Mouse (Mus musculus) liver, embryonic 16.5 days (tissue): ENCODE results near the gene Tmem116. TPM values are rescaled to one million over a fixed set of nuclear protein-coding genes. Genes with fewer than 3 reads are reported as not detected.
"Not testable (repeated sequence)": the region's sequence is repeated elsewhere in the genome, so short reads cannot be mapped to it uniquely, and the experiment has no call there.

Experiments
- ATAC-seq: fragments of 200-750 bp; cut with Nextera tagmentation; 2 replicates; pipeline ENCODE4 v1.8.0; 2017; ENCODE audit warnings: low read depth, mild to moderate bottlenecking, moderate number of reproducible peaks, moderate library complexity
- H3K27ac ChIP-seq: fragments of 300-500 bp; sonication (generic); 2 replicates; pipeline ENCODE4 v1.5.1; 2014; ENCODE audit warnings: mild to moderate bottlenecking, low read length
- H3K27me3 ChIP-seq: fragments of 300-500 bp; sonication (generic); 2 replicates; pipeline ENCODE4 v1.6.1; 2014; ENCODE audit warnings: low read depth, low read length, mixed read lengths; ENCODE audit not compliant: control insufficient read depth, insufficient read depth
- H3K36me3 ChIP-seq: fragments of 300-500 bp; sonication (generic); 2 replicates; pipeline ENCODE4 v1.6.1; 2014; ENCODE audit warnings: mild to moderate bottlenecking; ENCODE audit not compliant: control insufficient read depth, insufficient read depth
- H3K4me1 ChIP-seq: fragments of 300-500 bp; sonication (generic); 2 replicates; pipeline ENCODE4 v1.6.1; 2014; ENCODE audit warnings: low read depth, low read length, mixed read lengths; ENCODE audit not compliant: control insufficient read depth
- H3K4me2 ChIP-seq: fragments of 300-500 bp; sonication (generic); 2 replicates; pipeline ENCODE4 v1.6.1; 2014; ENCODE audit warnings: low read depth, low read length, mixed read lengths
- H3K4me3 ChIP-seq: fragments of 300-500 bp; sonication (generic); 2 replicates; pipeline ENCODE4 v1.5.1; 2014; ENCODE audit warnings: low read depth, mild to moderate bottlenecking, low read length
- H3K9ac ChIP-seq: fragments of 300-500 bp; sonication (generic); 2 replicates; pipeline ENCODE4 v1.6.1; 2014; ENCODE audit warnings: low read depth, low read length
- H3K9me3 ChIP-seq: fragments of 300-500 bp; sonication (generic); replicated peaks from 2 replicates; pipeline ENCODE4 v1.6.1; 2016; ENCODE audit warnings: low read length; ENCODE audit not compliant: control insufficient read depth
- WGBS: fragments of 180-500 bp; shearing (Covaris S2); extraction: QIAGEN DNeasy Blood & Tissue Kit; methylation state at CpG from one replicate; pipeline ENCODE4 v1.1.7; 2014; ENCODE audit not compliant: insufficient replicate concordance; 5-methylcytosine and 5-hydroxymethylcytosine counted together
- polyA plus RNA-seq: library from polyadenylated mRNA; unstranded; fragments of >200 nt; fragmentation: Nextera tagmentation; extraction: Ambion mirVana; gene quantifications from 2 replicates; pipeline ENCODE4 v1.2.1, GENCODE M21; 2015

Gene Tmem116
- polyA plus RNA-seq, 1 experiment from 2014 or later = 1.2 TPM

DNA sequence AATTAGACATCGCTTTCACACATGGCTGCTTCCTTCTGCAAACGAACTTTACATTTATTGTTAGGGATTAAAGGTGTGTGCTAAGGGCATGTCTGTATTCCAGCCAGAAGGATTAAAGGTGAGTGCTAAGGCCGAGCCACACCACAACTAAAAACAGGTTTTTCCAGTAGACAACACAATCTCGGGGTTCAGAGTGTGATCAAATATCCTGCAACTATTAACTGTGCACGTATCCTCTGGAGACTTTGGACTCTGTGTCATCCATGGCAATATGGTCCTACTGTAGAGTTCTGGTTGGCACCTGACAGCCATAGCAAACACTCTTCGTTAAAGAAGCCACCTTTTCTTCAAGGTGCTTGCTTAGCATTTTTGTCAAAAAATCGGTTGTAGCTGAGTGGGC lies 58.3 kb downstream of the Tmem116 start:
- 63% methylated on average over 7 of the region's 7 CpGs for WGBS
- H3K9ac ChIP-seq = no peak overlapping the region
- no peak overlapping the region for H3K27ac ChIP-seq
- no peak for ATAC-seq
- no peaks in the 10 kb centered on the region for H3K4me1 ChIP-seq
- no peak overlapping the region for H3K4me3 ChIP-seq
- no peaks in the 10 kb centered on the region for H3K36me3 ChIP-seq
- H3K4me2 ChIP-seq = no peak overlapping the region
- H3K27me3 ChIP-seq = no peaks in the 10 kb centered on the region
- no peaks in the 10 kb centered on the region for H3K9me3 ChIP-seq

GRCm38 (mm10) chr5:121518983-121519382 lies 67.3 kb downstream of the Tmem116 start:
- 77% methylated on average over 9 of the region's 9 CpGs for WGBS

GRCm38 (mm10) chr5:121519758-121520157 lies 68.1 kb downstream of the Tmem116 start:
- H3K36me3 ChIP-seq, H3K9ac ChIP-seq, H3K27ac ChIP-seq, H3K4me3 ChIP-seq, H3K9me3 ChIP-seq, ATAC-seq, H3K4me1 ChIP-seq, H3K4me2 ChIP-seq, H3K27me3 ChIP-seq: not testable (repeated sequence)
- WGBS = 48% methylated on average over 11 of the region's 17 CpGs

More at GRCm38 (mm10) chr5:121518983-121519382, 67.3 kb downstream of the Tmem116 start:
- Histone ChIP-seq H3K4me3 (no peak overlapping the region), H3K9ac (no peak overlapping the region), H3K9me3 (no peaks in the 10 kb centered on the region), H3K4me2 (no peak overlapping the region), H3K27me3 (no peaks in the 10 kb centered on the region), H3K27ac (no peak overlapping the region), H3K36me3 (peaks cover 3% of the 10 kb centered on the region), H3K4me1 (no peaks in the 10 kb centered on the region)
- no peak for ATAC-seq

DNA sequence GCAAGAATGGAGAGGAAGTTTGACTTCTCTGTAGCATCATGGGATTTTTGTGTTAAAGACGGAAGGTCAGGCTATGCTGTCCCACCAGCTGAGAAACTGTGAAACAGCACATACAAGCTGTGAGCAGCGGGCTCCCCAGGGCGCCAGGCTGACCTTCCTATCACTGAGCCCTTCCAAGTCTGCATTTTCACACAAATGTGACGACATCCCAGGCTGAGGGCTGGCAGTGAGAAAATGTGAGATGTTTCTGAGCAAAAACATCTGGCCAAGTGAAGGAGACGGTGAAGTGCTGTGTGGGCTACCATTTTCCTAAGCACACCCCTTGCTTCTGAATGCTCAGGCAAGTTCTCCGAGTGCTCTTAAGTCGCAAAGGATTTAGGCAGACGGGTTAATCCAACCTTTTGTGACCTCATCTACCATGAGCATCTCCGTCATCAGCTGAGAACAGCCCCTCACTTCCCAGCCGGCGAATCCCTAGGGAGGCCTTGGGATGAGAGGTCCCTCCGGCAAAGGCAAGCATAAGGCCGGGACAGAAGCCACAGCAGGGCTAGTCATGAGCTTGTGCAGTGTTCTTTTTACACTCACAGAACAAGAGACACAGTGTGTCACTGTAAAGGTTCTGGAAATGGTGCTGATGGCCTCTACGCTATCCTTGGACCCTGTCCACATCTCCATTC lies 74.2 kb downstream of the Tmem116 start:
- H3K4me3 ChIP-seq = no peak overlapping the region
- no peak for ATAC-seq
- no peak overlapping the region for H3K4me2 ChIP-seq
- H3K27me3 ChIP-seq = no peaks in the 10 kb centered on the region
- H3K36me3 ChIP-seq = peaks cover 50% of the 10 kb centered on the region
- WGBS = 90% methylated on average over 14 of the region's 14 CpGs
- H3K9ac ChIP-seq = no peak overlapping the region
- no peak overlapping the region for H3K27ac ChIP-seq
- no peaks in the 10 kb centered on the region for H3K9me3 ChIP-seq
- no peaks in the 10 kb centered on the region for H3K4me1 ChIP-seq

DNA sequence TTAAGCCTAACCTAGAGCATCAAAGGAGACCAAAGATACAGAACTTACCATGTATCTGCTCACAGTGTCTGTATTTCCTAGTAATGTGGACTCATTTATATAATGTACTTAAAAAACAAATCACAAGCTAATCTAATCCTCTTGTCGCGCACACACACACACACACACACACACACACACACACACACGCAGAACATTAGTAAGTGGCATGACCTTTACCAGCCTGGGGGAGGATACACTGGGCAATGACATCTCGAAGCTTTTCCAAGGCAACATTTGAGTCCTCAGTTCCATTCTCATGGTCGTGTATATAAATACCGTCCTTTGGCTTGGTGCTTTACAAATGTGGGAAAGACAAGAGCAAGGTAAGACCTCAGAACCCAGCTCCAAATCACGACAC lies 74.8 kb downstream of the Tmem116 start:
- no peaks in the 10 kb centered on the region for H3K4me1 ChIP-seq
- no peaks in the 10 kb centered on the region for H3K27me3 ChIP-seq
- 88% methylated on average over 7 of the region's 7 CpGs for WGBS
- peaks cover 55% of the 10 kb centered on the region for H3K36me3 ChIP-seq
- no peaks in the 10 kb centered on the region for H3K9me3 ChIP-seq
- no peak overlapping the region for H3K4me3 ChIP-seq
- H3K27ac ChIP-seq = no peak overlapping the region
- no peak for ATAC-seq
- H3K4me2 ChIP-seq = no peak overlapping the region
- H3K9ac ChIP-seq = no peak overlapping the region

- Histone ChIP-seq H3K27ac (no peak overlapping the region), H3K4me2 (no peak overlapping the region), H3K36me3 (peaks cover 58% of the 10 kb centered on the region), H3K27me3 (no peaks in the 10 kb centered on the region), H3K9me3 (no peaks in the 10 kb centered on the region), H3K4me1 (no peaks in the 10 kb centered on the region), H3K9ac (no peak overlapping the region), H3K4me3 (no peak overlapping the region)
- WGBS = 76% methylated on average over 8 of the region's 8 CpGs
- ATAC-seq = no peak
Measured at GRCm38 (mm10) chr5:121526961-121527360, 75.3 kb downstream of the Tmem116 start.

DNA sequence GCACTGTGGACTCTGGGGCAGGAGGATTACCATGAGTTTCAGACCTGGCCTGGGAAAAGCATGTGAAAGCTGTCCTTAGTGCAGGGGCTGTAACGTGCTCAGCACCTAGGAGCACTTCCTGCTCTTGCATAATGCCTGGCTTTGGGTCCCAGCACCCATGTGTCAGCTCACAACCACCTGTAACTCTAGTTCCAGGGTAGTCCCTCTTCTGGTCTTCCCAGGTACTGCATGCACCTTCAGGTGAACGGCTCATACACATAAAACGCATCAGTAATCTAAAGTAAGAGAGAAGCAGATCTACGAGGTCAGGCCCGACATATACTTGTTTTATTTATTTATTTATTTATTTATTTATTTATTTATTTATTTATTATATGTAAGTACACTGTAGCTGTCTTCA lies 82.8 kb downstream of the Tmem116 start:
- no peaks in the 10 kb centered on the region for H3K27me3 ChIP-seq
- no peak overlapping the region for H3K9ac ChIP-seq
- no peak overlapping the region for H3K4me2 ChIP-seq
- no peaks in the 10 kb centered on the region for H3K9me3 ChIP-seq
- WGBS = 81% methylated on average over 5 of the region's 5 CpGs
- no peak overlapping the region for H3K4me3 ChIP-seq
- peaks cover 42% of the 10 kb centered on the region for H3K36me3 ChIP-seq
- ATAC-seq = no peak
- H3K27ac ChIP-seq = no peak overlapping the region
- peaks cover 18% of the 10 kb centered on the region for H3K4me1 ChIP-seq

DNA sequence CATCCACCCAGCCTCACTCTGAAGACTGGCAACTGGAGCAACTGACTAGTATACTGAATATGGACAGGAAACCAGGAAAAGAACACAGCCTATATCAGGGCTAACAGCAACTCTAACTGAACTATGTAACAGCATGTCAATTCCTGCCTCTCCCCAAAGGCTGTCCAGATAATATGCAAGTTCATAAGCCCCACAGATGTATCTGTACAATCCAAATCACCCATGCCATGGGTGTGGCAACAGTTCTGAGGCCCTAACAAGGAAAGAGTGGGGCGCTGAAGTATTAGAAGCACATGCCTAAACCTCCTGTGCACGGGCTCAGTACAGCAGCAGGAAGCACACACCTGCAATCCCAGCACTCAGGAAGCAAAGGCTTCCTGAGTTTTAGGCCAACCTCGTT lies 83.4 kb downstream of the Tmem116 start:
- WGBS = 24% methylated on average over 3 of the region's 3 CpGs
- Histone ChIP-seq H3K9ac (0 out of 2 replicates have a peak overlapping the region, but pooled peaks have one; percentile 9), H3K4me2 (peak overlapping the region; percentile 39), H3K27me3 (no peaks in the 10 kb centered on the region), H3K9me3 (no peaks in the 10 kb centered on the region), H3K36me3 (peaks cover 41% of the 10 kb centered on the region), H3K4me1 (peaks cover 18% of the 10 kb centered on the region), H3K27ac (peak overlapping the region; percentile 46), H3K4me3 (peak overlapping the region; percentile 2; the same call in 1 of the 2 replicates)
- peak; percentile 89 for ATAC-seq

- H3K4me2 ChIP-seq = no peak overlapping the region
- no peak for ATAC-seq
- peaks cover 26% of the 10 kb centered on the region for H3K36me3 ChIP-seq
- H3K4me1 ChIP-seq = peaks cover 18% of the 10 kb centered on the region
- no peaks in the 10 kb centered on the region for H3K9me3 ChIP-seq
- WGBS = 76% methylated on average over 7 of the region's 7 CpGs
- H3K27me3 ChIP-seq = no peaks in the 10 kb centered on the region
- H3K27ac ChIP-seq = no peak overlapping the region
- H3K9ac ChIP-seq = no peak overlapping the region
- H3K4me3 ChIP-seq = no peak overlapping the region
Measured at GRCm38 (mm10) chr5:121536921-121537555, 85.3 kb downstream of the Tmem116 start.
